Mouse (Mus musculus) forebrain, postnatal 0 days (tissue): ENCODE results near the gene Nifk. TPM values are rescaled to one million over a fixed set of nuclear protein-coding genes. Genes with fewer than 3 reads are reported as not detected.
A peak's percentile ranks its signal among the peaks of the same experiment; 100 is the strongest.

Experiments
- ATAC-seq: fragments of 200-750 bp; cut with Nextera tagmentation; 2 replicates; pipeline ENCODE4 v1.8.0; 2017; ENCODE audit warnings: mild to moderate bottlenecking, moderate library complexity
- DNase-seq: peaks from one replicate; pipeline ENCODE4 v3.0.0-alpha.2; 2015
- H3K27ac ChIP-seq: fragments of 300-500 bp; sonication (generic); 2 replicates; pipeline ENCODE4 v1.5.1; 2014; ENCODE audit warnings: low read depth, mild to moderate bottlenecking, antibody characterized with exemption, low read length, moderate library complexity, mixed read lengths
- H3K27me3 ChIP-seq: fragments of 300-500 bp; sonication (generic); 2 replicates; pipeline ENCODE4 v1.6.1; 2014; ENCODE audit warnings: mild to moderate bottlenecking, low read length, mixed read lengths; ENCODE audit not compliant: insufficient read depth
- H3K36me3 ChIP-seq: fragments of 300-500 bp; sonication (generic); 2 replicates; pipeline ENCODE4 v1.6.1; 2014; ENCODE audit warnings: mild to moderate bottlenecking, moderate library complexity; ENCODE audit not compliant: insufficient read depth
- H3K4me1 ChIP-seq: fragments of 300-500 bp; sonication (generic); 2 replicates; pipeline ENCODE4 v1.6.1; 2014; ENCODE audit warnings: antibody characterized with exemption; ENCODE audit not compliant: insufficient read depth
- H3K4me2 ChIP-seq: fragments of 300-500 bp; sonication (generic); 2 replicates; pipeline ENCODE4 v1.6.1; 2014; ENCODE audit warnings: low read depth, mild to moderate bottlenecking, moderate library complexity
- H3K4me3 ChIP-seq: fragments of 300-500 bp; sonication (generic); 2 replicates; pipeline ENCODE4 v1.5.1; 2014; ENCODE audit warnings: low read depth, low read length, mixed read lengths
- H3K9ac ChIP-seq: fragments of 300-500 bp; sonication (generic); 2 replicates; pipeline ENCODE4 v1.6.1; 2014; ENCODE audit warnings: mild to moderate bottlenecking
- H3K9me3 ChIP-seq: fragments of 300-500 bp; sonication (generic); 2 replicates; pipeline ENCODE4 v1.6.1; 2016; ENCODE audit warnings: low read length
- CTCF ChIP-seq: sonication (generic); IDR thresholded peaks from 2 replicates; pipeline ENCODE4 v1.5.1; 2016; ENCODE audit warnings: antibody characterized with exemption, control low read depth, low read depth
- WGBS: fragments of 180-500 bp; shearing (Covaris S2); extraction: QIAGEN DNeasy Blood & Tissue Kit; methylation state at CpG from one replicate; pipeline ENCODE4 v1.1.7; 2014; 5-methylcytosine and 5-hydroxymethylcytosine counted together
- polyA plus RNA-seq: library from polyadenylated mRNA; unstranded; fragments of >200 nt; fragmentation: Nextera tagmentation; extraction: Ambion mirVana; gene quantifications from 2 replicates; pipeline ENCODE4 v1.2.1, GENCODE M21; 2015
- total RNA-seq: library from RNA; depleted of rRNA; stranded (reverse); fragments of >200 nt; gene quantifications from 2 replicates; pipeline ENCODE4 v1.2.3, GENCODE M21; 2014

Nifk gene
- total and polyA plus RNA-seq, 2 experiments from 2014 or later: 56.1 to 84.2 TPM

DNA sequence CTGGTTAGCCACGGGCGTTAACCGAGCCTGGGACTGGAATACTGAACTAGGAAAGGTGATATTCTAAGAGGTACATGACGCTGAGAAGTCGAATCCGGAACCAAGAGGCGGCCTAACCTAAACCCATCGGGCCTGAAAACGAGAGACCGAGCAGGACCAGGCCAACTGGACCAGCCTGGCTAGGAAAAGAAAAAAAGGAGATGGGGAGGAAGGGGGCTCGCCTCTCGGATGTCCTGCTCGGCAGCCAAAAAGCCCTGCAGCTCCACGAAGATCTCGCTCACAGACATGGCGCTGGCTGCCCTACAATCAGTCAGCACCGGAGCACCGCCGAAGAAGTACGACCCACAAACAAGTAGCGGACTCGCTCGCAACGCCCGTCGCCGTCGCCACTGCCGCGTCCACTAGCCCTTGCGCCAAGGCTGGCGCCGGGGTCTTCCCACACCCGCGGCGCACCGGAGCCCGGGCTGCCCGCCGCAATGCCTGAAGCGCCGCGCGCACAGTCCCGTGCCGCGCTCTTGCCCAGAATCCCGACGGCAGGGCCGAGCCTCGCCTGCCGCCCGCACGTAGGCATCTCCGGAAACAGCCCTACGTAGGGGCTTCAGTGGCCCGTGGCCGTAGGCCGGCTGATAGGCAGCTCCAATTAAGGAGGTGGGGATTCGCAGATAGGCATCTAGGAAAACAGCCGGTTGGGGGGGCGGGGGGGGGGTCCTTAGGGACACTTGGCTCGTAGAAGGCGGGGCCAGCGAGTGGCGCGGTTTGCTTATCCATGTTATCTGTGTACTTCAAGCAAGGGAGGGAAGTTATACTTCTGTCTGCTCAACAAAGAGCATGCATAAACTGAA, 10.6 kb upstream of the Nifk start:
- WGBS: 5% methylated on average over 66 of the region's 67 CpGs
- peak; percentile 96 for ATAC-seq

DNA sequence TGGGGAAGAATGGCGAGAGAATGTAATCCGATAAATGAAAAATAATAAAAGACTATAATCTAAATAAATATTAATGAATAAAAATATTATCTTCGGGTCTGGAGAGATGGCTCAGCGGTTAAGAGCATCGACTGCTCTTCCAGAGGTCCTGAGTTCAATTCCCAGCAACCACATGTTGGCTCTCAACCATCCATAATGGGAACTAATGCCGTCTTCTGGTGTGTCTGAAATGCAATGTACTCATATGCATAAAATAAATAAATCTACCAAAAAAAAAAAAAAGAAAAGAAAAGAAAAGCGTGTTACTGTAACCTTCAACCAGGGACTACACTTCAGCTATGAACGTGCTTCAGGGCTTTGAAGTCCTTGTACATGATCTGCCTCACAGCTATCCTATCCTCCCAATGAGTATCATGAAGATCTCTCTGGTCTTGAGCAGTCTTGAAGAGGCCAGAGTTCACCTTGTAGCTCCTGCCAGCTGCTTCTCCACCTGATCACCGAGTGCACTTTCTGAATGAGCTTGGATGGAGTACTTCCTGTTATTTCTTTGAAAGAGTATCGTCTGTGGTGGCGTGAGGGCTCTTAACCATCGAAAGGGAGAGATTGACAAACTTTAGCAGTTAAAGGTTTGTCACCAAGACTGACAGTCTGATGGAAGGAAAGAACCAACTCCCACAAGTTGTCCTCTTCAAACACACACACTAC, 9.9 kb upstream of the Nifk start, which contains the start of gene Tsn:
TSS of gene Tsn (minus strand) at position 118 of the 705 bp plus-strand sequence.
- Histone ChIP-seq H3K9ac (peak within 1 kb of the TSS; percentile 85), H3K27ac (peak within 1 kb of the TSS; percentile 97), H3K4me1 (peaks cover 9% of the 10 kb centered on the region; the same call in 1 of the 2 replicates), H3K4me2 (peak within 1 kb of the TSS; percentile 69), H3K9me3 (no peaks in the 10 kb centered on the region), H3K4me3 (peak within 1 kb of the TSS; percentile 63), H3K36me3 (peaks cover 3% of the 10 kb centered on the region), H3K27me3 (no peaks in the 10 kb centered on the region; the same call in 1 of the 2 replicates)
- peak; percentile 30 for ATAC-seq
- TF ChIP-seq CTCF: no peak
- DNase-seq: peak; percentile 8
- 54% methylated on average over 12 of the region's 12 CpGs for WGBS

More for the DNA sequence above, 10.6 kb upstream of the Nifk start:
- Histone ChIP-seq H3K4me2 (peak overlapping the region; percentile 69), H3K4me1 (peaks cover 9% of the 10 kb centered on the region; the same call in 1 of the 2 replicates), H3K9me3 (no peaks in the 10 kb centered on the region), H3K4me3 (peak overlapping the region; percentile 63), H3K36me3 (peaks cover 11% of the 10 kb centered on the region), H3K9ac (peak overlapping the region; percentile 85), H3K27ac (peak overlapping the region; percentile 97), H3K27me3 (no peaks in the 10 kb centered on the region; the same call in 1 of the 2 replicates)
- peak; percentile 94 for DNase-seq
- no peak for TF ChIP-seq CTCF

DNA sequence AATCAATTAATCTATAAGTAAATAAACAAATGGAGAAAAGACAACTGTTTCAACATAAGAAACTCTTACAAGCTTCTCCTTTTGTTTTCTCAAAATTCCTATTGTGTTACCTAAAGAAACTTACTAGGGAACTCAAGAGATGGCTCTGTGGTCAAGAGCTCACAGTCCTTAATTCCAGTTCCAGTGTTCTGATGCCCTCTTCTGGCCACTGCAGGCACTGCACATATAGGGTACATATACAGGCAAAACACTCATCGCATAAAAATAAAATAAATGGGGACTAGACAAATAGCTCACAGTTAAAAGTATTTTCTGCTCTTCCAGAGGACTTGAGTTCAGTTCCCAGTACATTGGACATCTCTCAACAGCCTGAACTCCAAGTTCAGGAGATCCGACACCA, 943 bp upstream of the Nifk start:
- peak; percentile 64 for TF ChIP-seq CTCF
- Histone ChIP-seq H3K27ac (no peak overlapping the region), H3K4me1 (peaks cover 7% of the 10 kb centered on the region; the same call in 1 of the 2 replicates), H3K4me2 (no peak overlapping the region), H3K9ac (no peak overlapping the region), H3K27me3 (no peaks in the 10 kb centered on the region), H3K9me3 (no peaks in the 10 kb centered on the region), H3K4me3 (no peak overlapping the region), H3K36me3 (peaks cover 21% of the 10 kb centered on the region)
- DNase-seq: no peak
- no peak for ATAC-seq
- WGBS: 70% methylated on average over 2 of the region's 2 CpGs

DNA sequence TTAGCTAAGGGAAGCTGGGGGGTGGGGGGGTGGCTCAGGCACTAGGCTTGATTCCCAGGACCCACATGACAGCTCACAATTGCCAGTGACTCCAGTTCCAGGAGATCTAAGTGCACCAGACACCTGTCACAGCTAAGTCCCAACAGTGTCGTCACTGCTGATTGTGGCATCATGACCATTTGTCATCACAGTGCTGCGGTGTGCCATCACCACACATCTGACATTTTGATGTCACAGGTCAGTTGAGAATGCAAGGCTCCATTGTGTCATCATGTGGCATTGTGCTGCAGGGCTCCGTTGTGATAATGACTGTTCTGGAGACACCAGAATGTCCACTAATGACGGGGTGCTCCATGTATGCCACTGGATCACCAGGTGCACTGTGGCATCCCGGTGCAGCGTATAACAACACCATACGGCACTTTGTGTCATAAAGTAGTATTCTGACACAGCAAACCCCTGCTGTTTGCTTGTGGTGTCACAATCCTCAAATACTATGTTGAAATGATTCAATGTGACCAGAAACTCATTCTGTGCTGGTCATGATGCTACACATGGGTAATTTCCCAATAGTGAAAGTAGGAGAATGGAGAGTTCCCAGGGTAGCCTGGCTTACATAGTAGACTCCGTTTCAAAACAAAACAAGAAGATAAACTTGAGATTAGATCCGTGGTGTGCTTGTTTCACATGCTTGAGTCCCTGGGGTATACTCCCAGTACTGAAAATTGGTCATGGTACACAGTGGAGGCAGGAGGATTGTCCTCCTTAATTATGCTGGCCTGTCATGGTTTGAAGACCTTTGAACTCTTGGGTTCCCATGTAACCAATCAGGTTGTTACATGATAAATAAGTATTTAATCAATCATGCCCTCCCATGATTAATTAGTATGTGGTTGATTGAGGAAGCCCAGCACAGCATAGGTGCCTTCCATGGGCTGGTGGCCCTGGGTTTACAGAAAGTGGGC, 13.4 kb downstream of the Nifk start:
- Histone ChIP-seq H3K4me2 (no peak overlapping the region), H3K36me3 (peaks cover 58% of the 10 kb centered on the region), H3K4me3 (no peak overlapping the region), H3K9ac (no peak overlapping the region), H3K27me3 (no peaks in the 10 kb centered on the region), H3K9me3 (no peaks in the 10 kb centered on the region), H3K27ac (no peak overlapping the region), H3K4me1 (no peaks in the 10 kb centered on the region)
- ATAC-seq (no peak), DNase-seq (no peak)
- no peak for TF ChIP-seq CTCF
- WGBS: 87% methylated on average over 9 of the region's 9 CpGs

DNA sequence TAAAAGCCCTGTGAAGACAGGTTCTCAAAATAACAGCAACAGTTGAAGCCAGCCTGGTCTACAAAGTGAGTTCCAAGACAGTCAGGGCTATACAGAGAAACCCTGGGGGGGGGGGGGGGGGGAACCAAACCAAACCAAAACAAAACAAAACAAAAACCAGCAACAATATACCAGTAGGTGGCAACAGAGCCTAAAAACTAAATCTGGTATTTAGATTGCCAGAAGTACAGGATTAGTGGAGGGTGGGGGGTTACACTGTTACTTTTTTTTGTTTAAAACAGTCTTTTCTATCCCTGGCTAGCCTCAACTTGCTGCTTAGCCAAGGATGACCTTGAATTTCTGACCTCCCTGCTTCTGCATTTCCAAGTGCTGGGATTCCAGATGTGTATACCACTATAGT, 14.2 kb downstream of the Nifk start:
- Histone ChIP-seq H3K4me3 (no peak overlapping the region), H3K9ac (no peak overlapping the region), H3K9me3 (no peaks in the 10 kb centered on the region), H3K4me1 (no peaks in the 10 kb centered on the region), H3K36me3 (peaks cover 51% of the 10 kb centered on the region), H3K4me2 (no peak overlapping the region), H3K27ac (no peak overlapping the region), H3K27me3 (no peaks in the 10 kb centered on the region)
- TF ChIP-seq CTCF: peak; percentile 48
- peak; percentile 31 for DNase-seq
- peak; percentile 11; the same call in 1 of the 2 replicates for ATAC-seq

DNA sequence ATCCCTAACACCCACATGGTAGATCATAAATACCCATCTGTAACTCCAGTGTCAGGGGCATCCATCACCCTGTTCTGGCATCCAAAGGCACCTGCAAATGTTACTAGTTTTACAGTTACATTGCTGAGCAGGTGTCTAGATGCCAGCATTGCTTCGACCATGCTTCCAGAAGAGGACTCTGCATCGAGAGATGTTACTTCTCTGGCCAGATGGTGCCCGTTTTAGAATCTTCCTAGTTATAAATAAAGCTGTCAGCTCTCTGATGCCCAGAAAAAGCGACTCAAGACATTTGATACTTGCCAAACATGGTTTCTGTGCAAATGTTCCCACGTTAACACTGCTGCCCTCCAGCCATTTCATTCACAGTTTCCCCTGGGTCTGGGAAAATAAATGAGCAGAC, 16.3 kb downstream of the Nifk start:
- no peak for TF ChIP-seq CTCF
- Histone ChIP-seq H3K27me3 (no peaks in the 10 kb centered on the region), H3K27ac (no peak overlapping the region), H3K4me3 (no peak overlapping the region), H3K36me3 (peaks cover 31% of the 10 kb centered on the region), H3K9ac (no peak overlapping the region), H3K9me3 (no peaks in the 10 kb centered on the region), H3K4me1 (no peaks in the 10 kb centered on the region), H3K4me2 (no peak overlapping the region)
- ATAC-seq (peak; percentile 76), DNase-seq (peak; percentile 61)
- WGBS: 51% methylated on average over 5 of the region's 5 CpGs
